Mouse (Mus musculus): ENCODE results near the gene Raf1. TPM values are rescaled to one million over a fixed set of nuclear protein-coding genes. Genes with fewer than 3 reads are reported as not detected.

Gene Raf1
- 109 TPM in 2 replicates for polyA plus RNA-seq (2016; fragmentation: Nextera tagmentation; extraction: Ambion mirVana)

GRCm38 (mm10) chr6:115676452-115677128 is at the start of gene Raf1:
Gene Raf1, minus strand, starts transcription at chr6:115676635.
- peak within 1 kb of the TSS; percentile 83 for H3K4me3 ChIP-seq
- peaks cover 26% of the 10 kb centered on the region for H3K4me1 ChIP-seq (replicated peaks)
- peak; percentile 98 for ATAC-seq (ENCODE audit: insufficient number of reproducible peaks, low FRiP score)
- H3K27me3 ChIP-seq (replicated peaks): no peaks in the 10 kb centered on the region
- no peaks in the 10 kb centered on the region for H3K9me3 ChIP-seq (replicated peaks)
- under 1% methylated on average over 51 of the region's 51 CpGs for WGBS
- H3K27ac ChIP-seq (ENCODE audit: poor library complexity, severe bottlenecking): peak within 1 kb of the TSS; percentile 97
- H3K4me2 ChIP-seq: peak within 1 kb of the TSS; percentile 81
- peak within 1 kb of the TSS; percentile 98 for H3K9ac ChIP-seq
- no peaks in the 10 kb centered on the region for H3K36me3 ChIP-seq

GRCm38 (mm10) chr6:115722246-115722645 is 45.8 kb upstream of the Raf1 start:
- Histone ChIP-seq H3K9ac (no peak overlapping the region), H3K9me3 (replicated peaks) (peaks cover 2% of the 10 kb centered on the region; the same call in 1 of the 2 replicates), H3K4me3 (no peak overlapping the region), H3K27me3 (replicated peaks) (no peaks in the 10 kb centered on the region), H3K36me3 (no peaks in the 10 kb centered on the region), H3K4me2 (no peak overlapping the region), H3K27ac (ENCODE audit: poor library complexity, severe bottlenecking) (peak overlapping the region; percentile 39; the same call in 1 of the 2 replicates), H3K4me1 (replicated peaks) (peaks cover 21% of the 10 kb centered on the region)
- 43% methylated on average over 5 of the region's 5 CpGs for WGBS
- no peak for ATAC-seq (ENCODE audit: insufficient number of reproducible peaks, low FRiP score)

- 0 out of 2 replicates have a peak overlapping the region, but pooled peaks have one; percentile 14 for H3K9ac ChIP-seq
Measured at GRCm38 (mm10) chr6:115717715-115718558, 41.5 kb upstream of the Raf1 start.

GRCm38 (mm10) chr6:115717101-115717652 is 40.7 kb upstream of the Raf1 start:
- Histone ChIP-seq H3K36me3 (no peaks in the 10 kb centered on the region), H3K4me2 (peak overlapping the region; percentile 74), H3K9ac (no peak overlapping the region), H3K27ac (ENCODE audit: poor library complexity, severe bottlenecking) (peak overlapping the region; percentile 65), H3K9me3 (replicated peaks) (no peaks in the 10 kb centered on the region), H3K4me1 (replicated peaks) (peaks cover 17% of the 10 kb centered on the region), H3K27me3 (replicated peaks) (no peaks in the 10 kb centered on the region), H3K4me3 (peak overlapping the region; percentile 42)
- WGBS: 21% methylated on average over 8 of the region's 8 CpGs
- peak; percentile 78 for ATAC-seq (ENCODE audit: insufficient number of reproducible peaks, low FRiP score)

More at GRCm38 (mm10) chr6:115717715-115718558, 41.5 kb upstream of the Raf1 start:
- Histone ChIP-seq H3K27ac (ENCODE audit: poor library complexity, severe bottlenecking) (peak overlapping the region; percentile 65; the same call in 1 of the 2 replicates), H3K27me3 (replicated peaks) (no peaks in the 10 kb centered on the region), H3K4me2 (peak overlapping the region; percentile 74), H3K4me1 (replicated peaks) (peaks cover 24% of the 10 kb centered on the region), H3K4me3 (peak overlapping the region; percentile 42), H3K9me3 (replicated peaks) (no peaks in the 10 kb centered on the region), H3K36me3 (no peaks in the 10 kb centered on the region)
- 3% methylated on average over 15 of the region's 15 CpGs for WGBS
- ATAC-seq (ENCODE audit: insufficient number of reproducible peaks, low FRiP score): peak; percentile 90

GRCm38 (mm10) chr6:115711261-115711660 is 34.8 kb upstream of the Raf1 start:
- Histone ChIP-seq H3K9ac (no peak overlapping the region), H3K27ac (ENCODE audit: poor library complexity, severe bottlenecking) (no peak overlapping the region), H3K9me3 (replicated peaks) (no peaks in the 10 kb centered on the region), H3K36me3 (no peaks in the 10 kb centered on the region), H3K27me3 (replicated peaks) (no peaks in the 10 kb centered on the region), H3K4me2 (no peak overlapping the region), H3K4me1 (replicated peaks) (no peaks in the 10 kb centered on the region), H3K4me3 (no peak overlapping the region)
- ATAC-seq (ENCODE audit: insufficient number of reproducible peaks, low FRiP score): no peak
- 74% methylated on average over 3 of the region's 3 CpGs for WGBS

GRCm38 (mm10) chr6:115702901-115703300 is 26.5 kb upstream of the Raf1 start:
- WGBS: 67% methylated on average over 5 of the region's 5 CpGs
- peaks cover 3% of the 10 kb centered on the region for H3K4me1 ChIP-seq (replicated peaks)
- H3K27ac ChIP-seq (ENCODE audit: poor library complexity, severe bottlenecking): no peak overlapping the region
- no peaks in the 10 kb centered on the region for H3K36me3 ChIP-seq
- no peak overlapping the region for H3K9ac ChIP-seq
- H3K27me3 ChIP-seq (replicated peaks): no peaks in the 10 kb centered on the region
- no peak overlapping the region for H3K4me3 ChIP-seq
- ATAC-seq (ENCODE audit: insufficient number of reproducible peaks, low FRiP score): no peak
- H3K4me2 ChIP-seq: no peak overlapping the region
- no peaks in the 10 kb centered on the region for H3K9me3 ChIP-seq (replicated peaks)

GRCm38 (mm10) chr6:115701302-115701701 is 24.9 kb upstream of the Raf1 start:
- Histone ChIP-seq H3K4me2 (no peak overlapping the region), H3K27me3 (replicated peaks) (no peaks in the 10 kb centered on the region), H3K36me3 (no peaks in the 10 kb centered on the region), H3K27ac (ENCODE audit: poor library complexity, severe bottlenecking) (no peak overlapping the region), H3K4me1 (replicated peaks) (peaks cover 14% of the 10 kb centered on the region), H3K4me3 (no peak overlapping the region), H3K9me3 (replicated peaks) (no peaks in the 10 kb centered on the region), H3K9ac (no peak overlapping the region)
- WGBS: 51% methylated on average over 11 of the region's 11 CpGs
- ATAC-seq (ENCODE audit: insufficient number of reproducible peaks, low FRiP score): no peak

- Histone ChIP-seq H3K4me1 (replicated peaks) (peaks cover 19% of the 10 kb centered on the region), H3K4me2 (no peak overlapping the region), H3K36me3 (no peaks in the 10 kb centered on the region), H3K4me3 (no peak overlapping the region), H3K27me3 (replicated peaks) (no peaks in the 10 kb centered on the region), H3K27ac (ENCODE audit: poor library complexity, severe bottlenecking) (no peak overlapping the region), H3K9me3 (replicated peaks) (no peaks in the 10 kb centered on the region), H3K9ac (no peak overlapping the region)
- no peak for ATAC-seq (ENCODE audit: insufficient number of reproducible peaks, low FRiP score)
- WGBS: 91% methylated on average over 1 of the region's 1 CpGs
Measured at GRCm38 (mm10) chr6:115700778-115701177, 24.3 kb upstream of the Raf1 start.

GRCm38 (mm10) chr6:115698699-115699098 is 22.3 kb upstream of the Raf1 start:
- 85% methylated on average over 4 of the region's 4 CpGs for WGBS
- H3K9me3 ChIP-seq (replicated peaks): no peaks in the 10 kb centered on the region
- H3K9ac ChIP-seq: no peak overlapping the region
- H3K4me3 ChIP-seq: no peak overlapping the region
- ATAC-seq (ENCODE audit: insufficient number of reproducible peaks, low FRiP score): no peak
- H3K4me1 ChIP-seq (replicated peaks): peaks cover 30% of the 10 kb centered on the region
- H3K4me2 ChIP-seq: no peak overlapping the region
- no peak overlapping the region for H3K27ac ChIP-seq (ENCODE audit: poor library complexity, severe bottlenecking)
- no peaks in the 10 kb centered on the region for H3K27me3 ChIP-seq (replicated peaks)
- H3K36me3 ChIP-seq: no peaks in the 10 kb centered on the region

GRCm38 (mm10) chr6:115697739-115698558 is 21.5 kb upstream of the Raf1 start:
- Histone ChIP-seq H3K4me1 (replicated peaks) (peaks cover 30% of the 10 kb centered on the region), H3K4me2 (no peak overlapping the region), H3K4me3 (no peak overlapping the region), H3K36me3 (no peaks in the 10 kb centered on the region), H3K27ac (ENCODE audit: poor library complexity, severe bottlenecking) (0 out of 2 replicates have a peak overlapping the region, but pooled peaks have one; percentile 31), H3K27me3 (replicated peaks) (no peaks in the 10 kb centered on the region), H3K9me3 (replicated peaks) (no peaks in the 10 kb centered on the region), H3K9ac (no peak overlapping the region)
- whole genome bisulfite sequencing: 61% methylated on average over 17 of the region's 17 CpGs
- ATAC-seq (ENCODE audit: insufficient number of reproducible peaks, low FRiP score): no peak

Measured in heart, embryonic 12.5 days (tissue).